Mouse (Mus musculus): ENCODE measurements around the gene Scgb1b29.
"Not testable (repeated sequence)": the region's sequence is repeated elsewhere in the genome, so short reads cannot be mapped to it uniquely, and the experiment has no call there.

Scgb1b29 gene

GRCm38 (mm10) chr7:32441241-32441640 is at the start of gene Scgb1b29:
Gene Scgb1b29 (plus strand): TSS chr7:32441541.
- not testable (repeated sequence) for DNase-seq (ENCODE audit: low spot score)

DNA sequence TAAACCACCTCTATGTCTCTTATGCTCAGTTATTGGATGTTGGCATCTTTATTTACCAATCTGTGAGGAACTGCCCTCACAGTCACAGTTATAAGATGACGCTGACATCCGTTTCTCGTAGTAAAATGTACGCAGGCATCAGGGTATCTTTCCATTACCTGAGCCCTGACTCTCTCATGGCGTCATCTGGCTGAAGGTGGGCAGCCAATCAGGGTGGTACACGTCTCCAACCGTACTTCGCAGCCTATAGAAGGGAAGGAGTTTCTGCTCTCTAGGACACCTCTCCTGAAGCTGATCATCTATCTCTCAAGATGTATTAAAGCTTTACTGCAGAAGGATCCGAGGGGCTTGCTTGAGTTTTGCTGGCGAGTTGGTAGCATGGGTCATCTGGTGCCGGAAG is 12.7 kb upstream of the Scgb1b29 start:
- not testable (repeated sequence) for DNase-seq (ENCODE audit: low spot score)
